Mouse (Mus musculus): Measurements from ENCODE around the gene Nt5c2.
"Not testable (repeated sequence)": the region's sequence is repeated elsewhere in the genome, so short reads cannot be mapped to it uniquely, and the experiment has no call there.

Nt5c2 gene

GRCm38 (mm10) chr19:46988231-46989087, 26.5 kb downstream of the Nt5c2 start:
- DNase-seq (ENCODE audit: low read depth), result peak; percentile 80

- peak; percentile 84 for DNase-seq (ENCODE audit: low read depth)
These were observed 27.3 kb downstream of the Nt5c2 start for GRCm38 (mm10) chr19:46987646-46988045.

- DNase-seq (ENCODE audit: low read depth), result peak; percentile 87
These were observed 30.0 kb downstream of the Nt5c2 start for GRCm38 (mm10) chr19:46984726-46985622.

- peak; percentile 72 for DNase-seq (ENCODE audit: low read depth)
These were observed 31.0 kb downstream of the Nt5c2 start for GRCm38 (mm10) chr19:46983966-46984380.

- DNase-seq (ENCODE audit: low read depth), result no peak
These were observed 31.5 kb downstream of the Nt5c2 start for GRCm38 (mm10) chr19:46983352-46983965.

- DNase-seq (ENCODE audit: low read depth), result no peak
These were observed 33.5 kb downstream of the Nt5c2 start for GRCm38 (mm10) chr19:46981462-46981861.

GRCm38 (mm10) chr19:46979781-46980105, 35.2 kb downstream of the Nt5c2 start:
- peak; percentile 32 for DNase-seq (ENCODE audit: low read depth)

GRCm38 (mm10) chr19:46978920-46979780, 35.8 kb downstream of the Nt5c2 start:
- peak; percentile 67 for DNase-seq (ENCODE audit: low read depth)

GRCm38 (mm10) chr19:46978069-46978468, 36.9 kb downstream of the Nt5c2 start:
- not testable (repeated sequence) for DNase-seq (ENCODE audit: low read depth)

GRCm38 (mm10) chr19:46977460-46977859, 37.5 kb downstream of the Nt5c2 start:
- no peak for DNase-seq (ENCODE audit: low read depth)

GRCm38 (mm10) chr19:46976743-46977142, 38.2 kb downstream of the Nt5c2 start:
- no peak for DNase-seq (ENCODE audit: low read depth)

GRCm38 (mm10) chr19:46975997-46976396, 39.0 kb downstream of the Nt5c2 start:
- no peak for DNase-seq (ENCODE audit: low read depth)

GRCm38 (mm10) chr19:46975565-46975964, 39.4 kb downstream of the Nt5c2 start:
- DNase-seq (ENCODE audit: low read depth), result no peak

- DNase-seq (ENCODE audit: low read depth), result no peak
These were observed 42.8 kb downstream of the Nt5c2 start for GRCm38 (mm10) chr19:46972159-46972558.

GRCm38 (mm10) chr19:46971712-46972111, 43.2 kb downstream of the Nt5c2 start:
- no peak for DNase-seq (ENCODE audit: low read depth)

- no peak for DNase-seq (ENCODE audit: low read depth)
These were observed 43.8 kb downstream of the Nt5c2 start for GRCm38 (mm10) chr19:46971051-46971689.

GRCm38 (mm10) chr19:46970121-46970729, 44.7 kb downstream of the Nt5c2 start:
- DNase-seq (ENCODE audit: low read depth), result no peak

GRCm38 (mm10) chr19:46969286-46969985, 45.5 kb downstream of the Nt5c2 start:
- no peak for DNase-seq (ENCODE audit: low read depth)

GRCm38 (mm10) chr19:46968833-46969232, 46.1 kb downstream of the Nt5c2 start:
- DNase-seq (ENCODE audit: low read depth), result no peak

GRCm38 (mm10) chr19:46967861-46968260, 47.1 kb downstream of the Nt5c2 start:
- DNase-seq (ENCODE audit: low read depth), result no peak

Data from 416B (cell line).